Mouse (Mus musculus): ENCODE measurements at regions not wholly inside any gene's neighbourhood (a gene's known extent, or its start where the extent isn't known, plus 50 kb on each side); places are given as distances from the start of the nearest gene placed in this dataset.
"Not testable (repeated sequence)": the region's sequence is repeated elsewhere in the genome, so short reads cannot be mapped to it uniquely, and the experiment has no call there.

DNA sequence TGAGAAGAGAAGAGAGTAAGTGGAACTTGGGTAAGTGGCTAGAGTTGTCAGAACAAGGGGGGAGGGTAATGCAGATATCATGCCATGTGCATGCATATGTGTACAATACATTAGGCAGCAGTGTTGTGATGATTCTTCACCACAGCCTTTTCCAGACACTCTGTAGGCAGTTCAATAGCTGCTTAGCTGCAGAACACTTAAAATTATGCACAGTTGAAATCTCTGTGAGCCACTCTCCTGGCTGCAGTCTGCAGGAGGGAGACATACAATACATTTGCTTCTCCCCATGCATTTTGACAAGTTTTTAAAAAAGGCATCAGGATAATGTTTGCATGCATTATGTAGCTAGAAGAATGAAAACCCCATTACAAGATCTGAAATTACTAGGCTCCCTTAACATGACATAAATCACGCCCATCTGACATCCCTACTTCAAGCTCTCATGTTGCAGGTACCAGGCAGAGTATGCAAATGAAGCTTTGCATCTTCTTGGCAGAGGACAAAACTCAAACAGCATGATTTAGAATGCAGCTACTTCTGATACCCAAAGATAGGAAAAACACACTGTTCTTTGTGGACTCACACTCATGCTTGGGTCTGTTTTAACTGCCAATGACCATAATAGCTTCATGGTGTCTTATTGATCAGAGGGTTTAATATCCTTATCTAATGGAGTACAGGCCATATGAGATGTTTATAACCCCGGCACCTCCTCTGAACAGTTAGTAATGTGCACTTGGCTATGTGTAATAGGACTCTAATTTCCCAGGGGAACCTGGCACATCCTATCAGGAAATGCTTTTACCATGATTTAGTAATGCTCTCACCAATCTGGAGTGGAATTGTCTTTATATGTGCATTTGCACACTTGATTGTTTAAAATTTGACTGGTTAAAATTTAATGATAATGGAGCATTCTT, 640.9 kb upstream of the Marcks start:
- H3K9me3 ChIP-seq = no peaks in the 10 kb centered on the region
- H3K4me1 ChIP-seq = no peaks in the 10 kb centered on the region; the same call in 1 of the 2 replicates
- no peak overlapping the region for H3K27ac ChIP-seq (replicated peaks)
- H3K4me2 ChIP-seq (replicated peaks) = no peak overlapping the region
- no peak overlapping the region for H3K9ac ChIP-seq (replicated peaks)
- ATAC-seq (ENCODE audit: low FRiP score, low read depth) = 0 out of 2 replicates have a peak, but pooled peaks have one; percentile 2
- H3K36me3 ChIP-seq = no peaks in the 10 kb centered on the region
- 68% methylated on average over 2 of the region's 2 CpGs for WGBS
- no peaks in the 10 kb centered on the region for H3K27me3 ChIP-seq
- H3K4me3 ChIP-seq = no peak overlapping the region

DNA sequence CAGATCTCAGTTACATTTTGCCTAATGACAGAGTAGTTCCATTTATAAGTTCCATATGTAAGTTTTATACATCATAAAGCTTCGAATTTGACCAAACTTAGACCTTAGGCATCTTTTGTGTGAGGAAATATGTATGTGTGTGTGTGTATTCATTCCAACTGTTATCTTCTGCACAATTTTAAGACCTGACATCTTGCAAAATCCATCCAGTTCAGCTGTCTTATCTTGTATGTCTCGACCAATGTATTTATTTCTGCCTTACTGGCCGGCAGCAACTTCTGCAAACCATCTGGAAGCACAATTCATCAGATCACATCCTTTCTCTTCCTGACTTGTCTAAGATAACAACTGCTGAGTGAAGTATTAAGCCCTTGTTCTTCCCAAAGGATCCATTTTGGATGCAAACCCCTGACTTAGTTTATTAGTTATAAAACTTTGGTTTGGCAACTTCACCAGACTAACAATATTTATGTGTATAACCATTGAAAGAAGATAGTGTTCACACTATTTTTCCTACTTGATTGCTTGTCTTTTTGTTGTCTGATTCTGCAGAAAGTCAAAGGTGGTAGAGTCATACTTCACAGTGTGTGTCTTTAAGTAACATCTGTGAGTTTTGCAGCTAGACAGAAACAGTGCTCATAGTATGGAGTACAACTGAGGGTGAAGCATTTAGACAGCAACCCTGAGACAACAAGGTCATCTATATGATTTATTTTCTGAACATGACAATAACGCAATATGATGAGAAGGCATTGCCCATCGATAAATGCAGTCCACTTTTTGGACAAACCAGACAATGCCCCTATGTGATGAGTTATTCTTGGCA, 622.0 kb upstream of the Marcks start:
- Histone ChIP-seq H3K4me2 (replicated peaks) (no peak overlapping the region), H3K27ac (replicated peaks) (no peak overlapping the region), H3K4me3 (no peak overlapping the region), H3K27me3 (no peaks in the 10 kb centered on the region), H3K4me1 (no peaks in the 10 kb centered on the region), H3K36me3 (no peaks in the 10 kb centered on the region), H3K9me3 (no peaks in the 10 kb centered on the region), H3K9ac (replicated peaks) (no peak overlapping the region)
- no peak for ATAC-seq (ENCODE audit: low FRiP score, low read depth)
- WGBS = 79% methylated on average over 5 of the region's 5 CpGs

DNA sequence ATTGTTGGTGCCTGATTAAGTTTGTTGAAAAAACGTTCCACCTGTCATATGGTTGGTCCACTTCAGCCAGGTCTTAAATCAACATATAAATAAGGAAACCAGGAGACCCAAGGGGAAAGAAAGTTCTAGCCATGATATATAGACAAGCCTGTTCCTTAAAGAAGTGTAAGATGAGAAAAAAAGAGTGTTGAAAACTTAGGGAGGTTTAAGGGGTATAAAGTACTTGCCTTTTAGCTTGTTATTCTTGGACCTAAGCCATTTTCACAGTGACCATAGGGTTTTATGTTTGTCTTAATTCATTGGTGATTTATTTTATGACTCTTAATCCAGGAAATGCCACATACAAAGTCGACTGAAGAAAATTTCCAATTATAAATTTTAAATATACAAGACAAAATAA, 602.9 kb upstream of the Marcks start:
- ATAC-seq (ENCODE audit: low FRiP score, low read depth) = no peak

DNA sequence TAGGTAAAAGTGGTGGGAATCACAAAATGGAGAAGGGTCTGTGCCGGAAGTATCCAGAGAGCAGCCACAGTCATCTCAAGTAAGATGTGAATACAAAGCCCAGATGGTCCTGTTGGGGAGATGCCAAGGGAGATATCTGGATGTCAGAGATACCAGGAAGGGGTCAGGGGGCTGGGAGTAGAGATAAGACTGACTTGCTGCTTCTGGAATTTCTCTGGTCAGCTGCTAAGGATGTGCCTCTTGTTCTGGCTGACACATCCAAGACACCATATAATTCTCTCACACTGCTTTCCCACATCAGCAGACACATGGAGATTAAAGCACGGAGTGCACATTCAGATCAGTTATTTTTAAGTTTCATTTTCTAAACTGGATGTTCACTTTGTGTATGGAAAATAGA, 600.3 kb upstream of the Marcks start:
- Histone ChIP-seq H3K4me2 (replicated peaks) (no peak overlapping the region), H3K9me3 (no peaks in the 10 kb centered on the region), H3K27ac (replicated peaks) (no peak overlapping the region), H3K27me3 (no peaks in the 10 kb centered on the region), H3K4me3 (no peak overlapping the region), H3K4me1 (no peaks in the 10 kb centered on the region), H3K36me3 (no peaks in the 10 kb centered on the region), H3K9ac (replicated peaks) (no peak overlapping the region)
- whole genome bisulfite sequencing = 83% methylated on average over 2 of the region's 2 CpGs
- ATAC-seq (ENCODE audit: low FRiP score, low read depth) = no peak

More for the DNA sequence above, 602.9 kb upstream of the Marcks start:
- Histone ChIP-seq H3K27ac (replicated peaks) (no peak overlapping the region), H3K4me3 (no peak overlapping the region), H3K9ac (replicated peaks) (no peak overlapping the region), H3K9me3 (no peaks in the 10 kb centered on the region), H3K36me3 (no peaks in the 10 kb centered on the region), H3K27me3 (no peaks in the 10 kb centered on the region), H3K4me1 (no peaks in the 10 kb centered on the region), H3K4me2 (replicated peaks) (no peak overlapping the region)
- WGBS = 63% methylated on average over 2 of the region's 2 CpGs

DNA sequence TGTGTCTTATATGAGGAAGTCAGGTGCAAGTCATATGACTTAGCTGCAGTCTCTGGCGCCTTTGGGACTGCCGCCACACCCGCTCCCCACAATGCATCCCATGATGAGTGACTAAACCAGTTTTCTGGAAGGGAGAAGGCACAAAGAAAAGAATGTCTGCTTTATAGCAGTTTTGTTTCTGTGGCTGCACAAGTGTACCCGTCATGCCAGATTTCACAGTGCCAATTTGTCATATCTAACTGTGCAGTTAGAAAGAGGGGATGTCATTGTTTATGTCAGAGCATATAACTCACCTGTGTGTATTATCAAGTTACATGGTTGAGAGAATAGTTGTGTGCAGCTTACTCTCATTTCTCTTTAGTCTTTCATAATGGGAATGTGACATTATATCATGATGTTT, 586.9 kb upstream of the Marcks start:
- no peaks in the 10 kb centered on the region for H3K4me1 ChIP-seq
- H3K4me3 ChIP-seq = no peak overlapping the region
- ATAC-seq (ENCODE audit: low FRiP score, low read depth) = no peak
- no peak overlapping the region for H3K4me2 ChIP-seq (replicated peaks)
- no peak overlapping the region for H3K27ac ChIP-seq (replicated peaks)
- H3K9ac ChIP-seq (replicated peaks) = no peak overlapping the region
- H3K9me3 ChIP-seq = no peaks in the 10 kb centered on the region
- H3K36me3 ChIP-seq = no peaks in the 10 kb centered on the region
- 76% methylated on average over 4 of the region's 4 CpGs for WGBS
- no peaks in the 10 kb centered on the region for H3K27me3 ChIP-seq

DNA sequence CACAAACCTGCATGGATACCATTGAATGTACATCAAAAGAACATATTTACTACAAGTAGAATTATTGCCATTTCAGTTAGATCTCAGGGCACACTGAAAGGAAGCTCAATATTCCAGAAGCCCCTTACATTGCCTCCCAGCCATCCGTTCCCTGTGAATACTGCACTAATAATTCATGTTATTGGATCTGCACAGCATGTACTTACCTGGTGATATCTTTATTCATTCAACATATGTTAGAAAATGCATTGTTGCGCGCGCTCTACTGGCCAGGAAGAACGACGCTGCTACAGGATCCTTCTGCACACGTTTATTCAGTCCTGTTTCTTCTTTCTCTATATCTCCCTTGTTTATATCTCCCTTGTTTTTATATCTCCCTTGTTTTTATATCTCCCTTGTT, 586.3 kb upstream of the Marcks start:
- not testable (repeated sequence) for H3K4me3 ChIP-seq; H3K4me2 ChIP-seq (replicated peaks); H3K4me1 ChIP-seq; H3K27ac ChIP-seq (replicated peaks); H3K9ac ChIP-seq (replicated peaks); H3K27me3 ChIP-seq; H3K36me3 ChIP-seq; H3K9me3 ChIP-seq; ATAC-seq (ENCODE audit: low FRiP score, low read depth)
- 72% methylated on average over 7 of the region's 7 CpGs for WGBS

DNA sequence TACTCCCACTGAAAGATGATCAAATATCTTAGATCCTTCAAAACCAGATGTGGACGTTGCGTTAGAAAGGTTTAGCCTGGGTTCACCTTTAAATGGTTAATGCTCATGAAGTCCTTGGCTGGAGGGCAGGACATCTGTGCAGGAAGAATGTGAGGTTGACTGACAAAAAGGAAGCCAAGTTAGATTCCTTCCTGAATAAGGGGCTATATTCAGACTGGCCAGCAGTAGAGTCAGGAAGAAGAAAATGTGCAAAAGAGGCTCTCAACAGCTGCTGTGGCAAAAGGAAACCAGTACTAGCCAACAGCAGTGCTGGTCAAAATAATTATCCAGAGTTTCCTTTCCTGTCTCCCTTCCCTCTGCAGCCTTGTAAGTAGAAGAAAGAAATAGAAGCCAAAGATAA, 582.0 kb upstream of the Marcks start:
- H3K4me3 ChIP-seq = no peak overlapping the region
- H3K36me3 ChIP-seq = no peaks in the 10 kb centered on the region
- no peak overlapping the region for H3K27ac ChIP-seq (replicated peaks)
- no peaks in the 10 kb centered on the region for H3K27me3 ChIP-seq
- no peaks in the 10 kb centered on the region for H3K4me1 ChIP-seq
- WGBS = 91% methylated on average over 2 of the region's 2 CpGs
- H3K9ac ChIP-seq (replicated peaks) = no peak overlapping the region
- H3K4me2 ChIP-seq (replicated peaks) = no peak overlapping the region
- ATAC-seq (ENCODE audit: low FRiP score, low read depth) = no peak
- H3K9me3 ChIP-seq = no peaks in the 10 kb centered on the region

DNA sequence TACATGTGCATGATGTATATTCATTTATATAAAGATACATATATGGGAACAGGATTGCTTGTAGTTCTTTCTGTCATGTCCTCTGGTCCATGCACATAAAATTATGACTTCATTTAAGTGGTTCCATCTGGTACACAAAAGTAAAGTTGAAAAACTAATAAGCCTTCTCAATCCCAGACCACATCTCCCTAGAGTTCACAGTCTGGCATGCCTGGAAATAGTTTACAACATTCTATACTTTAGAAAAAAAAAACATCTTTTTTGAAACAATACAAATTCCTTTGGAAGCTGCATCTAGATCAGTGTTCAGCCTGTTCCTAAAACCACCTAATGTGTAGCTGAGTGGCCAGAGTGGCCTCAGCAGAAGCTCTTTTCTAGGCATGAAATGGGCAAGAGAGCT, 578.2 kb upstream of the Marcks start:
- no peak for ATAC-seq (ENCODE audit: low FRiP score, low read depth)
- Histone ChIP-seq H3K27me3 (no peaks in the 10 kb centered on the region), H3K9ac (replicated peaks) (no peak overlapping the region), H3K4me2 (replicated peaks) (no peak overlapping the region), H3K4me3 (no peak overlapping the region), H3K27ac (replicated peaks) (no peak overlapping the region), H3K36me3 (no peaks in the 10 kb centered on the region), H3K4me1 (no peaks in the 10 kb centered on the region), H3K9me3 (no peaks in the 10 kb centered on the region)

DNA sequence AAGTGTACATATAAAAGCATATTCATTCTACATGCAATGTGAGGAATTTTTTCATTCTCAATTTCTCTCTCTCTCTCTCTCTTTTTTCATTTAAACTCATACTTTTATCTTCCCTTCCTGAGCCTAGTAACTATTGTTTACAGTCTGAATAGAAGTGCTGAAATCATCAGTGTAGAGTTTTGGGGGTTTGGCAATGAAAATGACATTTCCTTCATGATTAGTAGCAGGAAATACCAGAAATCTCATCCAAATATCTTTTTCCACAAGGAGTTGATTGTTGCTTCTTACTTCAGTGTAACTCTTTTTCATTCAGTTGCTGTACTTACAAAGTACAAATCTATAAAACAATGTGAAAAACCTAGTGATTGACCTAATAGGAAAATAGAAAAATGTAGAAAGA, 572.7 kb upstream of the Marcks start:
- Histone ChIP-seq H3K36me3 (no peaks in the 10 kb centered on the region), H3K4me3 (no peak overlapping the region), H3K4me1 (no peaks in the 10 kb centered on the region), H3K9ac (replicated peaks) (no peak overlapping the region), H3K27ac (replicated peaks) (no peak overlapping the region), H3K4me2 (replicated peaks) (no peak overlapping the region), H3K27me3 (no peaks in the 10 kb centered on the region), H3K9me3 (no peaks in the 10 kb centered on the region)
- no peak for ATAC-seq (ENCODE audit: low FRiP score, low read depth)

DNA sequence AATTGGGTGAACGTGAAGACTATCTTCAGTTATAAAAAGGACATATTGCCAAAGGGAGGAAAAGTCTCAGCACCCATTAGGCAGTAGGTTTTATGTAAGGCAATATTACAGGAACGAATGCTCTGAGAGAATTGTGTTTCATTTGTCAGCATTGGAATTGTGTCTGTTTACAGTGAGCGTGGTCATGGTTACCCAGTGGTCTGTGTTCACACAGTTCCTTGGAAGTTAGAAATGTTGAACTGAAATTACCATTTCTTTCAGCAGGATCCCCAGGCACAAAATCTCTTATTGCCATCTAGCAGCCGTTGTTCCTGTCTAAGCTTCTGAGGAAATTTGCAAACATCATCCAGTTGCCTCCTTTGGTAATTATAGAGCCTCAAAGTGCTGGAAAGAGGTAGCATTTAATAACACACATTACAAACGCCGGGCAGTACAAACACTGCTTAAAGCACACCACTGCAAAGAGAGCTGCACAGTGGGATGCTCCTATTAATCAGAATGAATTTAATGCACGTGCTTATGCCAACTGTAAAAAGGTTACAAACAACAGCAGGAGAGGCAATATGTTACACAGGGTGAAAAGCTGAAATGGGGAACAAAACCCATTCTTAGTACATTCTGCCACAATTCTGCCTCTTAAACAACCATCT, 555.4 kb upstream of the Marcks start:
- WGBS = 69% methylated on average over 7 of the region's 7 CpGs
- H3K9ac ChIP-seq (replicated peaks) = no peak overlapping the region
- ATAC-seq (ENCODE audit: low FRiP score, low read depth) = 0 out of 2 replicates have a peak, but pooled peaks have one; percentile 23
- no peaks in the 10 kb centered on the region for H3K36me3 ChIP-seq
- no peak overlapping the region for H3K4me3 ChIP-seq
- 0 out of 2 replicates have a peak, but pooled peaks cover 5% of the 10 kb centered on the region for H3K4me1 ChIP-seq
- H3K27me3 ChIP-seq = no peaks in the 10 kb centered on the region
- no peaks in the 10 kb centered on the region for H3K9me3 ChIP-seq
- H3K27ac ChIP-seq (replicated peaks) = no peak overlapping the region
- no peak overlapping the region for H3K4me2 ChIP-seq (replicated peaks)

DNA sequence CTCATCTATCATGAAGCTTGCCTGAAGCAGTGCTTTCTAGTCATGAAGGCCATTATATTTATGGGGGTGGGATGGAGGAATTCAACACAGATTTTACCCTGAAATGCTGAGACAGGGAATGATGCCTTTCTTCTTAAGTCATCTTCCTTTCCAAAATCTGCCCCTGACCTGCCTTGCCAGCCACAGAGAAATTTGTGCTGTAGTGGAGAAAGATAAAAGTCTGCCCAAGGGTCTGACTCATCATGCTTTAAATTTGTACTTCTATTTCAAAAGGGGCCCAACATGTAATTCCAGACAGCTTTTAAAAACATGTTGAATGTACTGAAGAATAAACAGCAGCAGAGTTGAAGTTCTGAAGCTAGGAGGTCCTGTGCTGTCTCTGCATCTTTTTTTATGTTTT, 554.1 kb upstream of the Marcks start:
- H3K4me1 ChIP-seq = 0 out of 2 replicates have a peak, but pooled peaks cover 5% of the 10 kb centered on the region
- no peak overlapping the region for H3K9ac ChIP-seq (replicated peaks)
- H3K36me3 ChIP-seq = no peaks in the 10 kb centered on the region
- no peak overlapping the region for H3K27ac ChIP-seq (replicated peaks)
- no peaks in the 10 kb centered on the region for H3K27me3 ChIP-seq
- H3K4me2 ChIP-seq (replicated peaks) = no peak overlapping the region
- H3K9me3 ChIP-seq = no peaks in the 10 kb centered on the region
- ATAC-seq (ENCODE audit: low FRiP score, low read depth) = no peak
- H3K4me3 ChIP-seq = no peak overlapping the region

DNA sequence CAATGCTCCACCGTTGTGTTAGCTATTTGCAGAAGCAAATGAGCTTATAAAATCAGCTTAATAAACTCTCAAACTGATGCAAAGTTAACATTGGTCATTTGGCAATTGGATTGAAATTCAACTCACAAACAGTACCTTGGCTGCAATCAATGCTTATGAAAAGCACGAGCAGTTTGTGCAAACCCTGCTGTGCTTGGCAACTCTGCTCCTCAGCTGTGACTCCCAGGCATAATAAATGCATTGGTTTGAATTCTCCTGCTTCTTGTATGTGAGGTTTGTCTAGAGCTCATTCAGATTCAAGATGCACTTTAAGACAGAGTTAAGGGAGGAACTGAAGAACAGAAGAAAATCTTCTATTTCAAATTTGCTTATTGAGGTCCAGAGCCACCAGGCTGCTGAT, 553.2 kb upstream of the Marcks start:
- no peaks in the 10 kb centered on the region for H3K27me3 ChIP-seq
- H3K9ac ChIP-seq (replicated peaks) = no peak overlapping the region
- no peaks in the 10 kb centered on the region for H3K36me3 ChIP-seq
- no peaks in the 10 kb centered on the region for H3K9me3 ChIP-seq
- H3K27ac ChIP-seq (replicated peaks) = no peak overlapping the region
- no peak for ATAC-seq (ENCODE audit: low FRiP score, low read depth)
- H3K4me1 ChIP-seq = 0 out of 2 replicates have a peak, but pooled peaks cover 5% of the 10 kb centered on the region
- 46% methylated on average over 2 of the region's 2 CpGs for WGBS
- no peak overlapping the region for H3K4me3 ChIP-seq
- H3K4me2 ChIP-seq (replicated peaks) = no peak overlapping the region

Measured in midbrain, embryonic 12.5 days (tissue).